Mouse (Mus musculus): Measurements from ENCODE around the gene Dennd4a.

Gene Dennd4a

DNA sequence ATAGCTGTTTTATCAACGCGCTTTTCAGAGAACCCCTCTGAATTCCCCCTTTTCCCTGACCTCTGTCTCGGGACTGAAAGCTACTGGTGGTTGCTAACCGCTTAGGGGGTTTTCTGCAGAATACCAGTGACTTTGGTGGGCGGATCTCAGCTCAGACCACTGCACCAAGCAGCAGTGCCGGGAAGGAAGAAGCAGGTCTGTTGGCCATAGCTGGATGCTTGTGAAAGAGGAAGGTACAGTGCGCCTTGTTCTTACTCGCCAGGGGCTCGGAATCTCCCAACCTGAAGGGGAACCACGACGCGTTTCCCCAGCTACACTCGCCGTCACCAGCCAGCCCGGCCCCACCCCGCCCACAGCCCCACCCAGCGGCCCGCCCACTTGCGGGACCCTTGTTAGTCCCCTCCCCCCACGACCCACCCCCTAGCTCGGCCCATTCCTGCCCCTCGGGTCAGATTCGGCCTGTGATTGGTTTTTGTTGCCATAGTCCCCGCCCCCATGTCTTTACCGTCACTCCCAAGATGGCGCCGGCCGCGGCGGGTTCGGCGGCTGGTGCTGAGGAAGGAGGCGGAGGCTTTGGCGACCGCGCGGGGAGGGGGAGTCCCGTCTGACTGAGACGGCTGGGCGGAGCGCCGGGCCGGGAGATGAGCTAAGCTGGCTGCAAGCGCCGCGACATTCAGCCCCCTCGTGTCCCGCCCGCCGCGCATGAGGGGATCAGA is at the start of gene Dennd4a:
Gene Dennd4a (plus strand): TSS at position 519 of the 716 bp plus-strand sequence.
- peak; percentile 99 for DNase-seq

DNA sequence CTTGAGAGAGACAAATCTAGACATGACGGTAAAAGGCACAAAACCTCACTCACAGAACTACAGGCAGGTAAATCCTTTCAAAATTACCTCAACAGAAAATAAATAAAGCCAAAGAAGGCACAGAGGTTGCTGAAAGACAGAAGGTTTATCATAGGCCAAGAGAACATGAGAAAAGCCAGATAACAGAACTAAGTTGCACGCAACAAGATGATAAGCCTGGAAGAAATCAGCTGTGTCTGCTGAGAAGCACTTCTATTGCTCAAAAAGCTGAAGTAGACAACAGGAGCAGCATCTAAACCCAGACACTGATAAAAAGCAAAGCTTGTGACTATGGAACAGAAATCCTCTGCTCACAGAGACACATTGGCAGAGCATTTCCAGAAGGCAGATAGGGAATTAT is 46.3 kb upstream of the Dennd4a start:
- DNase-seq, result no peak

DNA sequence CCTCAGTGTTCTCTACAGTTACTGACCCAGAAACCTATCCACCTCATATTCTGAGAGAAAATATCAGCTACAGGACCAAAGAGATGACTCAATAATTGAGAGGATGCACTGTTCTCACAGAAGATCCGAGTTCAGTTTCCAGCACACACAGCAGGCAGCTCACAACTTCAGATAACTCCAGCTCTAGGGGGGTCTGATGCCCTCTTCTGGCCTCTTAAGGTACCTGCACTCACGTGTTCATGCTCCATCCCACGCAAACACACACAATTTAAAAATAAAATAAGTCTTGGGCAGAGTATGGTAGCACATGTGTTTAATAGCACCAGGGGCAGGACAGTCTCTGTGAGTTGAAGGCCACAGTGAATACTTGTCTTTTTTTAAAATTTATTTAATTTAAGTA is 45.0 kb upstream of the Dennd4a start:
- DNase-seq, result no peak

DNA sequence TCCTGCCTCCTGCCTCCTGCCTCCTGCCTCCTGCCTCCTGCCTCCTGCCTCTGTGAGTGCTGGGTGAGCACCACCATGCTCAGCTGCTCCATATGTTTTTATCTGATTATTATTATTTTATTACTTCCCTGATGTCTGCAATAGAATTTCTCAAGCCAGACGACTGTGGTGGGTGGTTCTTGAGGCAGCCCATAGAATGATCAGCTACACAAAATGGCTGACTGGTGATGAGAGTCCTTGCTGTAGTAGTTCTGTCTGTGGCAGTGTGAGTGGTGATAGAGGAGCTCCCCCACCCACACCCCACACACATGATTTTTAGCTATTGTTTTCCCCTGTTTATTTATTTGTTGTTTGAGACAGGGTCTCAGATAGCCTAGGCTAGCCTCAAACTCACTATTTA is 43.3 kb upstream of the Dennd4a start:
- DNase-seq, result no peak

DNA sequence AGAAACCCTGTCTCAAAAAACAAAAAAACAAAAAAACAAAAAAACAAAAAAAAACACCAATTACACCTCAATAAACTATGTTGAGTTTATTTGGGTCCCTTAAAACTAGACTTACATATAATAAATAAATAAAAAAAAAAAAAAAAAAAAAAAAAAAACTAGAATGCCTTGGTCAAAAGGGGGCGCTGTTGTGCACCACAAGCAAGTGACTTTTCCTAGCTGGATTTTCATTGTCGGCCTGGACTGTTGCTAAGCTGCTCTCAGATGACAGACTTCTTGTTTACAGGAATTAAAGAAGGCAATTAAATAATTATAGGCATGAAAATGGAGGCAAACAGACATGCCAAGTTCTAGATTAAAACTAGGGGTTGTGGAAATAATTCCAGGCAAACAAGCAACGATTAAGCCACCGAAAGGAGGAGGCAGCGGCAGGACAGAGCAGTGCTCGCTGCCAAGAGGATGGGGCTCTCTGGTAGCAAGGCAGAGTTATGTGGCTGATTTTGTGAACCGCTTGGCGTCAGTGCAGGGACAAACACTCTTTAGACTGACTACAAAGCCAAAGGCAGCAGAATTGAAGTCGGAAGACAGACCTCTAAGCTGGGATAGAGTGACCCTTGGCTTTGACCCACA is 42.0 kb upstream of the Dennd4a start:
- peak; percentile 25 for DNase-seq

DNA sequence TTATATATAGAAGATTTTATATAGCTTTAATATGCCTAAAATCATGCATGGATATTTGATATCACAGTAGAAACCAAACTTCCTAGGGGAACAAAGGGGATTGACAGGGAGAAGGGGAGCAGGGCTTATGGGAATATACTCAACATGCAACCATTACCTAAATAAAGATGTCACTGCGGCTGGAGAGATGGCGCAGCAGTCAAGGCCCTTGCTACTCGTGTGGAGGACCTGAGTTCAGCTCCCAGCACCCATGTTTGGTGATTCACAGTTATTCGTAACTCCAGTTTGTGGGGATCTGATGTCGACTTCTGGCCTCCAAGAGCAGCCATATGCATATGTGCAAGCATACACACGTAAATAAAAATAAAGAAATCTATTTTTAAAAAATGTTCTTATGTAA is 41.2 kb upstream of the Dennd4a start:
- no peak for DNase-seq

DNA sequence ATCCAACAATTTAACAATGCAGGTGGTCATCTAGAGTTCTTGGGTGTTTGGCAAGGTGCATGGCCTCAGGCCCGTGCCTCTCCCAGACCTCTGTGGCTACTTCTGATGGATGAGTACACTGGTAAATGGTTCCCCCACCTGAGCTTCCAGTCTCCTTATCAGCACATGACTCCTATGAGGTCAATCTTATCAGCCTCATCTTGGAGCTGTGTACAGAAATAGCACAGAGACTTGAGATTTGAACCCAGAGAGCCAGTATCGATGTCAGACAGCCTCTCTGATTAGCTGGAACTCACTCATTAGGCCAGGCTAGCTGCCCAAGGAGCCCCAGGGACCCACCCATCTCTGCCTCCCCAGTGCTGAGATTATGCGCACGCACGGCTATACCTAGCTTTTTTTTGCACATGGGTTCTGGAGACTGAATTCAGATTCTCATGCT is 40.7 kb upstream of the Dennd4a start:
- no peak for DNase-seq

DNA sequence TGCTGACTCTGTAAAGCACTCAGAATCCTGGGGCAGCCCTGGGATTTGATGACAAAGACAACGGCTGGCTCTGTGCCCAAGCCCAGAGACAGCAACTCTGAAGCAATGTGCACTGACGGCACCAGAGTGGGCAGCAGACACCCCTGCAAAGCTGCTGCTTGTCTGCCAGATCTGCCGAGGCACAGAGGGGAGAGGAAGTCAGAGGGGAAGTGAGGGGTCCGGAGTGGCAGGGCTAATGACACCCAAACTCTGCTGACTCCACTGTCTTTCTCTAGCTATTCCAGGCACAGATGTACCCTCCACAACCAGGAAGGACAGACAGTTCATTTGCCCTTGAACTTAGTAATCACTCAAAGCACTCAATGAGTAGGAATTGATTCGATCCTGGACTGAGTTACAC is 39.9 kb upstream of the Dennd4a start:
- DNase-seq, result peak; percentile 16

DNA sequence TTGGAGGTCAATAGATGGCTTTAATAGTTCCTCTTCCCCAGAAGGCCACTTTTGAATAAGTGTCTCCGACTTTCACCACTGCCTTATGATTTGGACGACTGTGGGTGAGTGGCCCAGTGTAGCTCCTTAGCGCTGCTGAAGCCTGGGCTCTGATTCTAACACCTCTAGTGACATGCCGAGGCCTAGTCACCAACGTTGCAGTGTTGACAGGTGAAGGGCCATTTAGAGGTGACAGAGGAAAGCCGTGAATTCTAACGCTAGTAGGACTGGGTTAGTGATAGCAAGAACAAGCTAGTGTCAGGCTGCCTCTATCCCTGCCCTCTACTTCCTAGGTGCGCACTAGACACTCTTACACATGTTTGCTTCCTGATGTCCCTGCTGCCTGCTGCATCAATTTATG is 37.9 kb upstream of the Dennd4a start:
- no peak for DNase-seq

DNA sequence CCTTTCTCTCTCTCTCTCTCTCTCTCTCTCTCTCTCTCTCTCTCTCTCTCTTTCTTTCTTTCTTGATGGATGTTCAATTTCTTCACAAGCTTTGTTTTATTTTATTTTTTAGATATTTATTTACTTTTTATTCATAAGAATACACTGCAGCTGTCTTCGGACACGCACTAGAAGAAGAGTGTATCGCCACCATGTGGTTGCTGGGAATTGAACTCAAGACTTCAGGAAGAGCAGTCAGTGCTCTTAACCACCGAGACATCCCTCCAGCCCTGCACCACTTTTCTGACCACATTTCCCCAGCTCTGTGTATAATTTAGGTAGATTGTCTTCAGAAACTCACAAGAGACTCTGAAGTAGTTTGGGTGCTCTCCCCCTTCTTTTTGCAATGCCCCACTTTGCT is 37.2 kb upstream of the Dennd4a start:
- no peak for DNase-seq

DNA sequence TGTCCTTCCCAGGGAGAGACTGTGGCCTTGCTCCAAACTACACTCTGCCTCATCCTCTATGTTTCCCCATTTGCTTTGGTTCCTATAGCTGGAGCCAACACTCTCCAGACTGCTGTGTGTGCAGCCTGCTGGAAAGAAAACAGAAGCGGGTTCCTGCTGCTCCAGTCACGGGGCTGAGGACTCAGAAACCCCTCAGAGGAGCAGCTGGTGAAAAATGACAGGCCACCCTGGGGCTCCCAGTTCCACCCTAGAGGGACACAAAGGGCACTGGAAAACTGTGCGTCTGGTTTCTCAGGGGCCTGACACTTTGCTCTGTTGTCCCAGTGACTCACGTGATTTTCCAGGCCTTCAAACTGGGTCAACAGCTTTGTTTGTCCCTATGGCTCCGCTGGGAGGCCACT is 36.7 kb upstream of the Dennd4a start:
- peak; percentile 56 for DNase-seq

DNA sequence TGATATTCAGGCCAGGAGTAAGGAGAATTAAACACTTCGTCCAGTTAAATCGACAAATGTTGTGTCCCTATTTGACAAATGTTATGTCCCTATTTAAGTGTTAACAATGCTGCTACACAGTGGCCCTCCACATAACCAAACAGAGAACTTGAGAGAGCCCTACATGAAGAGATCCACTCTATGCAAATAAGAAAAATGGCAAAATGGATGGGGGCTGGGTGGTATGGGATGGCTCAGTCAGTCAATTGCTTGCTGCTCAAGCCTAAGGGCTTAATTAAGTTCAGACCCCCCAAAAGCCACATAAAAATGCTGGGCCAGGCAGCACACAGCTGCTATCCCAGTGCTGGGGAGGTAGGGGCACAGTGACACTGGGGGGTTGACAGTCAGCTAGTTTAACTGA is 36.3 kb upstream of the Dennd4a start:
- DNase-seq, result no peak

DNA sequence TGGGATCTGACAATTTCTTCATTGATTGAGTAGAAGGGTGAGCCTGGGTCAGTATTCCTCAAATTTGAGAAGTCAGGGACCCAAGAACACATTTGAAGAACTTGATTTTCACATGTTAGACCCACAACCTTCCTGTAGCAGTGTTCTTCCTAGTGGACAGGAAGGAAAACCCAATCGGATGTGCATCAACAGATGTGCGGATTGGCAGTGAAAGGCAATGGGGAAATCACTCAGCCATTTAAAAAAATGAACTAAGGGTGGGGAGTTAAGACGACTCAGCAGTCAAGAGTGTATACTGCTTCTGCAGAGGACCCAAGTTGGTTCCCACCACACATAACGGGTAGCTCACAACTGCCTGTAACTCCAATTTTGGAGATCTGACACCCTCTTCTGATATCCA is 35.6 kb upstream of the Dennd4a start:
- no peak for DNase-seq

DNA sequence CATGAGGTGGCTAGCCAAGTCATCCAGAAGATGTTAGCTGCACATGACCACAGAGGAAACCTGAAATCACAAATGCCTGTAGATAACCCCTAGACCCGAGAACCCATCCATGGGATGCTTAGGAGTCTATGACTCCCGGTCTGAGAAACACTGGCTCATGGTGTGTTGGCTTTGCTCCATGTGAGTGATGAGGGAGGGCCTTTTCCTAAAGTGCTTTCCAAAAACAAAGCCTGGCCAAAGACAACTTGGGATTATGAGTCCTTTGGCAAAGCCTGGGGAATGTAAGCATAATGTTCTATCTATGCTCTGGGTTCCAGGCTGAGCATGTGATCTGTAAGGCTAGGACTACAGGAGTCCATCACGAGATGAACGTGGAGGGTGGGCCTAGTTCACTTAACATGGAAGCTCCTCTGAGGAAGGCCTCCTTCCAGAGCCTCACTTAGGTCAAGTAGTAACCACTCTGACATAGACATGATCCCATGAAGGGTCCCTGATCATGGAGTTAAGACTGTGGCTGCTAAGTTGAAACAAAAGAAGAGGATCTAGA is 33.6 kb upstream of the Dennd4a start:
- DNase-seq, result no peak

DNA sequence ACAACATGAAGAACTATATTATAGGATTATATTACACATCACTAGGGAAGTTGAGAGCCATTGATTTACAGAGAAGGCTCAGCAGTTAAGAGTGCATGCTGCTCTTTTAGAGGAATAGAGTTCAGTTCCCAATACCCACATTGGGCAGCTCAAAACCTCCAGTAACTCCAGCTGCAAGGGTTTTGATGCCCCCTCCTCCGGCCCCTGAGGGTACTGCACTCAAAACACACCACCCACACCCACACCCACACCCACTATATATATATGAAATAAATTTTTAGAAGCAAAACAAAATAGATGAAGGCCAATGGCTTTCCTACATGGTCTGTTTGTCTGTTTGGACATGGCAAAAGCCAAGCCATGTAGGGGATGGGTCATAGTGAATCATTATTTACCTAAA is 33.0 kb upstream of the Dennd4a start:
- no peak for DNase-seq

DNA sequence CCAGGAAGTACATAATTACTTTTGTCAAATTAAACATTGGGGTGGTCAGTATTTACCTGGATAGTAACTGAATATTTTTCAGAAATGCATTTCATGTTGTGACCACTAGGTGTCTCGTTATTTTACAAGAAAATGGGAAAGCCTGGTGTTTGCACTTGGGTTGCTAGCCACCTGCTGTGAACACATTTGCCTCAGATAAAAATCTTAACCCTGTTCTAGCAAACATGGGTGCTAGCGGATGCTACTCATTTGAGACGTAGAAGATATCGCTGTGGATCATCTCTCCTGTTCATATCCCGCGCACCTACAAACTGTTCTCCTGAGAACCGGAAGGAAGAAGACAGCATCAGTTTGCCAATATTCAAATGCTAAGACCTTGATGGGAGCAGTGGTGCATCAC is 31.5 kb upstream of the Dennd4a start:
- peak; percentile 23 for DNase-seq

DNA sequence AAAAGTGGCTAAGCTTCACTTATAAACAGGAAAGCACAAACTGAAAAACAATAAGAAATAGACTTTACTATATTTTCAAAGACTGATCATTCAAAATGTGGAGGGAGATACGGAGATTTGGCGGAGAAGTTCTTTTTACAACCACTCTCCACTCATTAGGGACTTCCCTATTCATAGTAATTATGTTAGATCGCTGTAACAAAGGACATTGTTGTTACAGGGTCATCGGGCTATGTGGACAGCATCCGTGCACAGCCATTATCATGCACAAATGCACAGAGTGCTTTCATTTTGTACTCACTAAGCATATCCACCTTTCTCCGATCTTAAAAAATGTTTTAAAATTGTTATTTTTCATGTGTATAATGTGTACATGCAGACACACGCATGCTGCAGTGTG is 27.6 kb upstream of the Dennd4a start:
- DNase-seq, result no peak

DNA sequence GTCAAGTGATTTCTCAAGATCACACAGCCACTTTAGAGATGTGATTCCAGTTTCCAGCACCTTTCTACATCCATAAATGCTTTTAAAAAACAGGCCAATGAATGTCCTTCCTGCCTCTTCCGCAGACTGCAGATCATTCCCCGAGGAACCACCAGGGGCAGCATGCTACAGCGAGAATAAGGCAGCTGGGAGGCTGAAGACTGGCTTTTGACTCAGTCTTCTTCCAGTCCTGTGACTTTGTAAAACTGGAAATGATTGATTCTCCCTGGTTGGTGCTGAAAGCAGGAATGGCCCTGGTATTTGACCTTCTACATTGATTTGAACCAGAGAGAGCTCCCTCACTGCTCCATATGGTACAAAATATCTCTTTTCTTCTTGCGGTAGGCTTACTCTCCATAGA is 26.3 kb upstream of the Dennd4a start:
- DNase-seq, result no peak

DNA sequence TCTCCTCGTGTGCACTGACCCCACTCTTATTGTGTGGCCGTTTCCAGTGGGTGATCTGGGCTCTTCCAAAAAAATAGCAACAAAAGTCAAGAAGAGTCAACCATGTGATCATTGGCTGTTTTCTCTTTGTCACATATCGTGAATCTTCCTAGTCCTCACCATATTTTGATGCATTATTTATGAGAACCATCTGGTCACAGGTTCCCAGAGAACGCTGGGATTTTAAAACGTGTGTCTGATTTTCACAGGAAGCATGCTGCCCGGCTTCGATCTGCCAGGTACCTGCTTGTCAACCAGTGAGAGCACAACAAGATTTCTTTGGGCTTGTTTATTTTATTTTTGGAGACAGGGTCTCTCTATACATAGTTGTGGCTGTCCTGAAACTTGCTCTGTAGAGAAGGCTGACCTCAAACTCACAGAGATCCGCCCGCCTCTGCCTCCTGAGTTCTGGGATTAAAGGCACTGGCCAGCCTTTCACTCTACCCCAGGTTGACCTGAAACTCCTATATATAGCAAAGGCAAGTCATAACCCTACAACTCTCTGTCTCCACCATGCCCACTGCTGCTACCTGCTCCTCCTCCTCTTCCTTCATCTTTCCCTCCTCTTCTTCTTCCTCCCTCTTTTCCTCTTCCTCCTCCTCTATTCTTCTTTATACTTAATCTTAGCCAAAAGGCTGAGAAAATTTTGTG is 24.8 kb upstream of the Dennd4a start:
- no peak for DNase-seq

DNA sequence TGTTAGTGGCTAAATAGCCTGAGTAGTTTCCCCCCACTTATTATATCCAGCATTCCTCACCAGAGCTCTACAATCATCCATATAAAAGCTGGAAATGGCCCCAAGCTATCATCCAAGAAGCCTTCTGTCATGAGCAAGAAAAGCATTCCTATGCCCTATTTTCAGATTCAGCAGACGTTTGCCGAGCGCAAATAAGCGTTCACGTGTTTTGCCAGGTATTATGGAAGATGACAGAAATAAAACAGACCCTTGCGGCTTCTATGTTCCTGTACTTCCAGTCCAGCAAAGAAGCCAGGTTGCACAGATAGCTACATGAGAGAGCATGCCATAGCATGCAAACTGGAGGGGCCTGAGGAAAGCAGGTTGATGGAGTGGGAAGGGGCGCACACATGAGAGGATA is 23.1 kb upstream of the Dennd4a start:
- DNase-seq, result no peak

DNA sequence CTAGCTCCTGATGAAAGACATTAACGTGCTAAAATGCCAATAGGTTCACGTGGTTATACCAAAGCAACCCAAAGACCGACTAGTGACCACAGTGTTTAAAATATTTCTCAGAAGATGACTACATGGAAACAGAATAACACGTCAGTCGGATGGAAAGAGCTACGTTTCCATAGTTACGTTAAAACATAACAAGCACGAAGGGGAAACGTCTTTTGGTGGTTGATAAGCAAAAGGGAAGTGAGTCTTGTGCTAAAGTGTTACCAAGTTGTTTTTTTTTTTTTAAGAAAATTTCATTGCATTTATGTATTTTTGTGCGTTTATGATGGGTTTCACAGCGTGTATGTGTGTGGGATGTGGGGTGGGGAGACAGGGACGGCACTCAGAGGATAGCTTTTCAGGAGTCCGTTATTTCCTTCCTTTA is 21.8 kb upstream of the Dennd4a start:
- no peak for DNase-seq

DNA sequence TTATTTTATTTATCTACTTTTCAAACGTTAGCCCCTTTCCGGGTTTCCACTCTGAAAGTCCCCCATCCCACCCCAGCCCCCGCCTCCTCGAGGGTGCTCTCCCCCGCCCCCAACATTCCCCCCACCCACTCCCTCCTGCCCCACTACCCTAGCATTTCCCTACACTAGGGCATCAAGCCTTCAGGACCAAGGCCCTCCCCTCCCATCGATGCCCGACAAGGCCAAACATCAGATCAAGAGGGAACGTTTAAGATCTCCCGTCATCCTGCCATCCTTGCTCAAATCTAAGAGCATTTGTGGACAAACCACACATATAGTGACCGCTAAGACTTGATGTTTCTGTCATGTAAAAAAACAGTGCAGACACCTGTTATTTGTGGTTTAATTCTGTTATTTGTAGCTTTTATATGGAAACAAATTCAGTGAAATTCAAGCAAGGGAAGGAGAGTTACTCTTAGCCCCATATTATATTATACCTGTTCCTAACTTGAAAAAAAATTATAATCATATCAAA is 21.2 kb upstream of the Dennd4a start:
- DNase-seq, result no peak

Measured in cerebellum, adult 9-11 months (tissue).